Mouse (Mus musculus) retina, embryonic 14.5 days (tissue): Measurements from ENCODE around the gene Rars.

Experiments used
- DNase-seq: peaks from one replicate; pipeline ENCODE4 v3.0.0-alpha.2; 2015; ENCODE audit warnings: low spot score

The Rars gene

DNA sequence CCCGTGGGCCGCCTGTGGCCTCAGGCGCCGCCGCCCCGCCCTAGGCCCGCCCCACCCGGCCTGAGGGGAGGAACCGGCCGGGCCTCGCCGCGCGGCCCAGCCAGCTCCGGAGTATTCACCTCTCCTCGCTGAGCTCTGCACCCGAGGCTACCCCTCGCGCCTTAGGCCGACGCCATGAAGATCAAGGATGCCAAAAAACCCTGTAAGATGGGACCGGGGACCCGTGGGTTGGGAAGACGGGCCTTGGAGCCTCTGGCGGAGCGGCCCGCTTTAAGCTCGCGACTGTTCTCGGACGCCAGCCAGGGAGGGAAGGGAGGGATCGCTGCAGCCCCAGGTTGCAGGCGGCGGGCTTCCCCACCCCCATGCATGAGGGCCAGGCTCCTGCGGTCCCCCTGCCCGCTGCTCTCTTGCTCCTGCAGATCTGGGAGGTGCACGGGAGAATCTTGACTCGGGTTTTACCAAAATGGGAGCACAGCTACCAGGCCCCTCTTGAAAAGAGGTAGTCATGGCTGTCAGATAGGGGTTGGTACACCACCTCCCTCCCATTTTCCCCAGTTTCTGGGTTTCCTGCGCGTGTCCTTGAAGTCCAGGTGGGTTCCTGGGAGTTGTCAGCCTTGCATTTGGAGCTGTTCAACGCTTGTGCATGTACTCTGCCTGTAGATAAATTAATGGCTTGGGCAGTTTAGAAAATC is 64.4 kb downstream of the Rars start:
- no peak for DNase-seq

DNA sequence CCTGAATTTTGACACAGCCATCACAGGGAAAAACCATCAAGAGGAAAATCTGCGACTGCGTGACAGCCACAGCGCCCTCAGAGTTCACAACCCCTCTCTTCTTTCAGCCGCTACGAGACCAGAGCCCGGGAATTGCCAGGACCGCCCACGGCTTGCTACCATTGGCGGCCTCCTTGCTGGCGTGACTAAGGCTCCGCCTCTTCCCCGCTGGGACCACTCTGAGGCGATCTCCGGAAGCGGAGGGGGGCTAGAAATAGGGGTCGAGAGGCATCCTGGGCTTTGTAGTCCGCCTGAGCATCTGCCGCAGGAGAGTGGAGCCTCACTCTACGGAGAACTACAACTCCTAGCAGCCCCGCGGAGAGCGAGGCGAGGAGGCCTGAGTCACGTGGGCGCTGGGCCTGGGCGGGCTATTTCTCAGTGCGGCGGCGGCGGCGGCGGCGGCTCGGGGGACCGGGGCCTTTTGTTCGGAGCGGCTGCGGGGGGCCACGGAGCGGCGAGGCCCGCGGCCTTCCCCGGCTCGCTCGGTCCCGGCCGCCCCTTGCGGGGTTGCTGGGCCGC is 65.0 kb downstream of the Rars start, which contains the start of gene Pank3:
TSS of gene Pank3 (plus strand) at position 297 of the 558 bp plus-strand sequence.
- peak; percentile 98 for DNase-seq

DNA sequence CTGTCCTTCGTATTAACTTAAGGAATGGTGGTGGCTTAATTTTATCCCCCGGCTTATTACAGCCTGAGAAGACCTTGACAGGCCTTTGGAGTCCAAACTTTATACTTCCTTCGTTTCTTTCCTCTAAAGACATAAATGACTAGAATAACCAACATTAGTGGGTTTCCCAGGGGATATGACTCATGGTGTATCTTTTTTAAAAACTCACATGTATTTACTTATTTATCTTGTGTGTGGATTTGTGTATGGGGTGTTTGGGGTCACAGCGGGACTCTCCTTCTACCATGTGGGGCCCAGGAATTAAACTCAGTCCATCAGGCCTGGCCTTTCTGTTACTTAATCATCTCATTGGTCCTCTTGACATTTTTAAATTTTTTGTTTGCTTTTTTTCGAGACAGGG is 67.5 kb downstream of the Rars start:
- DNase-seq, result no peak

DNA sequence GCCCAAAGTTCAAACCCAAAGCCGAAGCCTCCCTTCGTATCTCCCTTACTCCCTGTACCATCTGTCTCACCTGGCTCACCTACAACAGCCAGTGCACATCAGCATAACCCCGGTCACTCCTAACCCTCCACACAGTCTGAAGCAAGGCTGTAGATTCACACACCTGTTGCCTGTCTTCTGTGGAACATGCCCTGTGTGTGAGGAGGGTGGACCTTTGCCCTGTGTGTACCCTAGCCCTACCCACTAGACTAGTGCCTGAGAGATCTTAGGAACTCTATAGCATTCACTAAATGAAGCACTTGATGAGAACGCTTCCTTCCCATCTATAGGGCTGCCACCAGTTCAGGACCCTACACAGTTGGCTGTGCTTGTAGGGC is 73.7 kb downstream of the Rars start:
- no peak for DNase-seq

DNA sequence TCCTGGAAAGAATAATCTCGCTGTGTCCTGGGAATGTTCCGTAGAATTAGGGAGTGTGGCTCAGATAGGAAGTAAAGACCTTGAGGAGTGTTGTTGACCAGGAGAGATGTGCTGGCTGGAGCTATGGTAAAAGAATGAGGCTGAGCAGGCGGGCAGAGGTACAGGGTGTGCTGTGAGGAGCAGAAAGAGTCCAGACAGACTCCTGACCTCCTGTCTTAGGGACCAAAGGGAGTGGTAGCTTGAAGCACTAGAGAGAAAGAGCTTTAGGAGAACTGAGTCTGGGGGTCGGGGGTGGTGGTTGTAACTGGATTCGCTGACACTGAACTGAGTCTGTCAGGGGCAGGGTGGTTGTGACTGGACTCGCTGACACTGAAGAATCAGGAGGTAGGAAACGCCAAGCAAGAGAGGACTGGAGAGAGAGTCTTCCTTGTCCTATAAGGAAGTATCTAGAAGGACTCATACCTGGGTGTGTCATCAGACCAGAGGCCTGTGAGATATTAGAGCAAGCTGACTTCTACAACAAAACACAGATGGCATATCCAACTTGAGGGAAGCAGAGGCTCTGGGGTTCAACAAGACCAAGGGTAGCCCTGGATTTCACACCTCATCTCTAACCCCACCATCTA is 74.2 kb downstream of the Rars start:
- no peak for DNase-seq
